Mouse (Mus musculus): ENCODE results near the gene Slc25a11.

The Slc25a11 gene

DNA sequence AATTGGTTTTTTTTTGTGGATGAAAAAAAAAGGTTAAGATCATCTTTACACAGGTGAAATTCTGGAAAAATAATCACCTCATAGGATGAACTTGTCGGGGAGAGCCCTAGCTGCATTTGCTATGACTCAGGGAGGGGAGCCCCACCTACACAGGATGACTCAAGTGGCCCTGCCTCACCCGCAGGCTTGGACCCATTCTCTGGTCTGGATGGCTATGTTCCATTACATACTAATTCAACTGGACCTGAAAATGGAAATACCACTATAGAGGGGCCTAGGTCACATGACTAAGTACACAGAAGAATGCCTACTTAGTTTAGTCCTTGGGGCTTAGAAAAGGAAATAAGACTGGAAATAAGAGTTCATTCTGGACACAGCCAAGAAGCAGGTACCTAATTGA, 4.1 kb upstream of the Slc25a11 start:
- DNase-seq (ENCODE audit: extremely low spot score, low spot score): no peak

DNA sequence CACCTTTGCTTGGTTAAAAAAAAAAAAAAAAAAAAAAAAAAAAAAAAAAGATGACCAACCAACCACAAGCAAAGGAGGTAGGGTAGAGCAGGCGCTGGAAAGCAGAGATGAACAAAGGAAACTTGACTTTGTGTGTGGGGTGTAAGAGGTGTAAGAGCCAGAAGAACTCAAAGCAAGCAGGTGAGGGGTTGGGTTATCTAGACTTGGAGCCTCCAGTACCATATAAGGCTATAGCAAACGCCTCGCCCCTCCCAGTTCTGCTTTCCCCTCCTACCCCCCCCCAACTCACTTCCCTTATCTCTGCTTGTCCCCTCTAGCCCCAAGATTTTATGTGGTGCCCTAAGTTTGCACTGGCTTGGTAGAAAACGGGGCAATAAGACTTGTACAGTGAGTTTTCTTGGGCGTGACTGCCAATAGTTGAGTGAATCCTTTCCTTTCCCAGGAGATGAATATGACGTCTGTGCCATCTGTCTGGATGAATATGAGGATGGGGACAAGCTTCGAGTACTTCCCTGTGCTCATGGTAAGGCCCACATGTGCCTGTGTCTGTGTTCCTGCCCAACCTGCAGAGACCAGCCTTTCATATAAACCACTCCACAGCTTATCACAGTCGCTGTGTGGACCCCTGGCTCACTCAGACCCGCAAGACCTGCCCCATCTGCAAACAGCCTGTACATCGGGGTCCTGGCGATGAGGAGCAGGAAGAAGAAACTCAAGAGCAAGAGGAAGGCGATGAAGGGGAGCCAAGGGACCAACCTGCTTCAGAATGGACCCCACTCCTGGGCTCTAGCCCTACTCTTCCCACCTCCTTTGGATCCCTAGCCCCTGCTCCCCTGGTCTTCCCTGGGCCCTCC, 3.3 kb upstream of the Slc25a11 start:
- DNase-seq (ENCODE audit: extremely low spot score, low spot score): no peak

DNA sequence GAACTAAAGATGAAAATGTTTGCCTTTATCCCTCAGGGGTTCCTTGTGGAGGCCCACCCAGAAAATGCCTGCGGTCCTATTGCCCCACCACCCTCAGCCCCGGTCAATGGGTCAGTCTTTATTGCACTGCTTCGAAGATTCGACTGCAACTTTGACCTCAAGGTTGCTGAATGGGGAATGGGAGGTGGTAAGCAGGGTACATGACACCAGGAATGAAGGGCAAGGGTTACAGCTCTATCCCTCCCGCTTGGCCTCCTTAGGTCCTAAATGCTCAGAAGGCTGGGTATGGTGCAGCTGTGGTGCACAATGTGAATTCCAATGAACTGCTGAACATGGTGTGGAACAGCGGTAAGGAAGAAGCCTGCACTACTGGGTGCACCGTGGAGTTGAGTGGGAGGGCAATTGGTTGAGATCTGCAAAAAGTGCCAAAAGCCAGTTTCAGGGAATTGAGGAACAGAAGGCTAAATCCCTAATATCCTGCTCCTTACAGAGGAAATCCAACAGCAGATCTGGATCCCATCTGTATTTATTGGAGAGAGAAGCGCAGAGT, 2.0 kb upstream of the Slc25a11 start:
- DNase-seq (ENCODE audit: extremely low spot score, low spot score): no peak

DNA sequence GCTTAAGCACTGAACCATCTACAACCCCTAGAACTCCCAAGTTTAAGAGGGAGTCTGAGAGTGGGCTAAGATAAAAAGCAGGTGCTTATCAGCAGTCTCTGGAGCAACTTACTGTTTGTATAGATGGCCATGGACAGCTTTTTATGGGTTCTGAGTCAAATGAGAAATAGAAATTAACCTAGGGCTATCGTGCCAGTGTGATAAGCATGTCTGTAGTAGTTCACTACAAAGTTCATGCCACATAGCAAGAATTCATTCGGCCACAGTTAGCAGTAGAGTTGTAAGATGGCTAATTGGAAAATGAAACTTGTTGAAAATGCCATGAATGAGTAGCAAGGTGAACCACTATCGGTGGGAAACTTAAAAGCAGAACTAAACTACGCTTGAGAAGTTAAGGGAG, 1.2 kb upstream of the Slc25a11 start:
- no peak for DNase-seq (ENCODE audit: extremely low spot score, low spot score)

DNA sequence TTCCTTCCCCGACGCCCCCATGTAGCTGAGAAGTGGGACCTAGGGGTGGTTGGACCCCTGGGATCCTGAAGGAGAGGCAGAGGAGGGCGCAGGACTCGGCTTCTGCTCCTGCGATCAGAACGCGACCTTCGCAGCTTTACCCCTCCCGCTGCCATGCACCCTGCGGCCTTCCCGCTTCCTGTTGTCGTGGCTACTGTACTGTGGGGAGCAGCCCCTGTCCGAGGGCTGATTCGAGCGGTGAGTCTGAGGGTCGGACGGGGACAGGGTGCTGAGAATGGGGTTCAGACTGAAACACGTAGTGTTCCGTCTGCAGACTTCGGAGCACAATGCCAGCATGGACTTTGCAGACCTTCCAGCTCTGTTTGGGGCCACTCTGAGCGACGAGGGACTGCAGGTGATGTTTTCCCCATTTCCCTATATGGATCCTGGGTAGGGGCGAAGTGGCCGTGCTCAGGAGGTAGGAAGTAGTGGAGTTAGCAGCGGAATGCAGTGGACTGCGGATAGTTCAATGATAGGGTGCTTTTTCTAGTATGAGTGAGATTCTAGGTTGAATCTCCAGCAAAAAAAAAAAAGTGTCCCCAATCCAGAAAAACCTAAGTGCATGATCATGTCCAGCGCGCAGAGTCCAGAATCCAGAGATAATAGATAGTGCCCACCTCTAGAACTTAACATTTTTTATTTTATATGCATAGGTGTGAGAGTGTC, 589 bp upstream of the Slc25a11 start:
- DNase-seq (ENCODE audit: extremely low spot score, low spot score): no peak

DNA sequence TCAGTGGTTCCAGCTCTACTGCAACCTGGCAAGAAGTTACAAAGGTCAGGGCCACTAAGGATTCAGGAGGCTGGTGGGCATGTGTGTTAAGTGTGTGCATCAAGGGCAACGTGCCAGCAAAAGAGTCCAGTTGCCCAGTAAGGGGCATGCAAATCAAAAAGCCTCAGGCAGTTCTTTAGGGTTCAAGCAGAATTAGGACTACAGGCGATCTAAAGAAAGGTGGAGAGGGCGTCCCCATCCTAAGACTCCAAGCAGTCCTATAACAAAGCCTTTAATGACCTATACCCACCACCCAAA, 1.1 kb downstream of the Slc25a11 start:
- no peak for DNase-seq (ENCODE audit: extremely low spot score, low spot score)

DNA sequence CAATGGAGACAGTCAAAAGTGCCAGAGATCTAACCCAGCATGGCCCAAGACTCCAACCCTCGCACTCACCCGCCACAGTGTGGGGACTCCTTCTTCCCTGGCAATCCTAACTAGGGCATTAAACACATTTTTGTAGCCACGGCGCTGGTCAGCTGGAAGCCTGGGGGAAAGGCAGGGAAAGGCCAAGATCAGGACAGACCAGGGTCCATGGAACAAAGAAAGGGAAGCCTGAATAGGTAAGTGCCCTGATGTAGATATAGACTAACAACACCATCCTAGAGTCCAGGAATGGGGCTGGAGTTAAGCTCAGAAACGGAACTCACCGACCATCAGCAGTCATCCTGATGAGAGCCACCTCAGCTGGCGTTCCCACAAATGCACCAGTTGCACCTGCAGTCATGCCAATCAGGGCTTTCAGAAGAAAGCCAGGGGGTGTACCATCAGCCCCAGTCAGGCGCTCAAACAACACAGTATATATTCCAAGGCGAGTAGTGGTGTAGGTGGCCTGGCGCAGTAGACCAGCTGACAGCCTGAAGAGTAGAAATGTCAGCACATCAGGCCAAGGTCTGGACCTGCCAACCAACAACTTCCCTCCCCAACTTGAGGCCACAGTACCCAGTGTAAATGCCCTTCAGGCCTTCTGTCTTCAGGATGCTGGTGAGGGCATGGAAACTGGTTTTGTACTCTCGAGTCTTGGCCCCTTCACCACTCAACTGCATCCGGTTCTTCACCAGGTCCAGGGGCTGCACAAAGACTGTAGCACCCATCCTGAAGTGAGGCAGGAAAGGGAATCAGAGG, 1.6 kb downstream of the Slc25a11 start:
- DNase-seq (ENCODE audit: extremely low spot score, low spot score): no peak

DNA sequence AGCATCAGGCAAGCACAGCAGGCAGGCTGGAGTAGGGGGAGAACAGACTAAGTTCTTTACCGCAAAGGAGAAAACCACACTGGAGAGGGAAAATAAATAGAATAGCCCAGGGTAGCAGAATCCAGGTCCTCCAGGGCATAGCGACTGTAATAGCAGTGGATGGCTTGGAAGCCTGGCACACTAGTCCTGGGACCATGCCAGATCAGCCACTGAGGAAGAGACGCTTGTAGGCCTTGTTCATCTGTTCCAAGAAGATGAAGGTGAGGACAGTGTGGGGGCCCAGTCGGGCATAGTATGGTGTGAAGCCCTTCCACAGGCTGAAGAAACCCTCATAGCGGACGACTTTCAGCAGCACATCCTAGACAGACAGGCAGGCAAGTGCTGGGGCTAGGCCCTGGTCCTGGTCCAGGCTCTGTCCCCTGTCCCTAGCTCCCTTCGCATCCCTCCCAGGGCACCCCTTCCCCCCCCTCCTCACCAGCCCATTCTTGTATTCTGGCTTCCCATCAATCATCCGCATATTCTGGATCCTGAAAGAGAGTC, 2.6 kb downstream of the Slc25a11 start:
- DNase-seq (ENCODE audit: extremely low spot score, low spot score): no peak

DNA sequence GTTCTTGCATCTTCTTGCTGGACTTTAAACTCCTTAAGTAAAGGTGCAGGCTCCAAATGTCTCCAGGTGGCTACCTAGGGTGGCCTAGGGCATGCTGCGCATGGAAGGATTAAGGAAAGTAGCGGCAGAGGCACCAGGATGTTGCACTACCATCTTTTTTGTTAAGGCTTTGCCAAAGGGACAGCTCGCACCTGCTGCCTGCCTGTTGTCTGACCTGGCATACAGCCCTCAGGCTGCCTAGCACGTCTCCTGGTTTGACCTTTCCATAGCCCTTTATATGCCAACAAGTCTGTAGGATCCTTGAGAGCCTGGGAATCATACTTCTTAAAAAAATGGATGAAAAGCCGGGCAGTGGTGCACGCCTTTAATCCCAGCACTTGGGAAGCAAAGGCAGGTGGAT, 4.2 kb downstream of the Slc25a11 start:
- DNase-seq (ENCODE audit: extremely low spot score, low spot score): no peak

DNA sequence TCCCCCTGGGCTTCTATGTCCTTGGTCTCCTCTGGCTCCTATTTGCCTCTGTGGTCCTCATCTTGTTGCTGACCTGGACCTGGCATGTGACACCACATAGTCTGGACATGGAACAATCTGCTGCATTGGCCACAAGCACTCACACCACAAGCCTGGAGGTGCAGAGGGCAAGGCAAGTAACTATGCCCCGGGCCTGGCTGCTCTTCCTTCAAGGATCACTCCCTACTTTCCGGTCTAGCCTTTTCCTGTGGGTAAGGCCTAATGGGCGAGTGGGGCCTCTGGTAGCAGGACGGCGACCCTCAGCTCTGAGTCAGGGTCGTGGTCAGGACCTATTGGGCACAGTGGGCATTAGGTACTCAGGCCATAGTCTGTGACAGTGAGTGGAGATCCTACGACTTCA, 6.0 kb downstream of the Slc25a11 start:
- DNase-seq (ENCODE audit: extremely low spot score, low spot score): no peak

DNA sequence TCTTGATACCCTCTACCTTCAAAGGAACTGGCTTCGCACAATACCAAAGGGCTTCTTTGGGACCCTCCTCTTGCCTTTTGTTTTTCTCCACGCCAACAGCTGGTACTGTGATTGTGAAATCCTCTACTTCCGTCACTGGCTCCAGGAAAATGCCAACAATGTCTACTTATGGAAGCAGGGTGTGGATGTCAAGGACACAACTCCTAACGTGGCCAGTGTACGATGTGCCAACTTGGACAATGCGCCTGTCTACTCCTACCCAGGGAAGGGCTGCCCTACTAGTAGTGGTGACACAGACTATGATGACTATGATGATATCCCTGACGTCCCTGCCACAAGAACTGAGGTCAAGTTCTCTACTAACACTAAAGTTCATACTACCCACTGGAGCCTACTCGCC, 7.3 kb downstream of the Slc25a11 start:
- no peak for DNase-seq (ENCODE audit: extremely low spot score, low spot score)

DNA sequence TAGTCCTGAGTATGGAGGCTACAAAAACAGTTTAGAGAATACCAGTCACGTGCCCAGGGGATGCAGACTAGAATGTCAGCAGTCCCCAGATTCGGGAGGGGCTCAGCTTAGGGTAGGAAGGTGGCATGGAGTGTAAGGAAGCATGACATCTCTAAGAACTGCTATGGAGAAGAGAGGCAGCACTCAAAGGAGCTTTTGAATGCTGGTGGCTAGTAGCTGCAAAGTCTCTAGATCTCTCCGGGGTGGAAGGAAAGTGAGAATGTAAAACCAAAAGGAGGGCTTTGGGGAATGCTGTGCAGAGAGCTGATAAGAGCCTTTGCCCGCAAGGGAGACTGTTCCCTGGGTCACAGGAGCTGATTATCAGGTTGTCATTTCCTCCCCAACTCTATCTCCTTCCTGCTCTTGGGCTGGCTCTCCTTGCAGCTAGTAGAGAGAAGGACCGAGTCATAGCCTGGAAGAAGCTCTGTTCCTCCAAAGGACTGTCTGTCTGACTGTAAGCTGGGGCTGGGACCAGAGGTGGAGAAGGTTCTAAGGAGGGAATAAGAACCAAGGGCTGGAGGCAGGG, 8.5 kb downstream of the Slc25a11 start, which contains the start of gene Gp1ba:
Gp1ba (plus strand) TSS at position 409 of the 565 bp plus-strand sequence.
- DNase-seq (ENCODE audit: extremely low spot score, low spot score): no peak

DNA sequence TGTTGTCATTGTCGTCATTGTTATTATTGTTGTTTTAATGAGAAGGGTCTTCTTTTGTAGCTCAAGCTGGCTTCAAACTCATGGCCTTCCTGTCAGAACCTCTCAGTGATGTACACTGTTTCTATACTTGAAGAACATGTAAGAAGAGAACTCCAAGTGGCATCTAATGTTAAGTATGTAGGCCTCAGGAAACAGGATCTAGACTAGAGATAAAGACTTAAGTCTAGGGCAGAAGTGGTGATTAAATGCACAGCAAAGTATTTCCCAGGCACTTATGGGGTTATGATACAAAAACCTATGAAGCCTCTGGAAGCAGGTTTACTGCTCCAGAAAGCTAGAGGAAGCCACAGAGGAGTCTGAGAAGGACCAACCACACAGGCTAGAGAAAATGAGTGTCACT, 9.0 kb downstream of the Slc25a11 start:
- DNase-seq (ENCODE audit: extremely low spot score, low spot score): no peak

DNA sequence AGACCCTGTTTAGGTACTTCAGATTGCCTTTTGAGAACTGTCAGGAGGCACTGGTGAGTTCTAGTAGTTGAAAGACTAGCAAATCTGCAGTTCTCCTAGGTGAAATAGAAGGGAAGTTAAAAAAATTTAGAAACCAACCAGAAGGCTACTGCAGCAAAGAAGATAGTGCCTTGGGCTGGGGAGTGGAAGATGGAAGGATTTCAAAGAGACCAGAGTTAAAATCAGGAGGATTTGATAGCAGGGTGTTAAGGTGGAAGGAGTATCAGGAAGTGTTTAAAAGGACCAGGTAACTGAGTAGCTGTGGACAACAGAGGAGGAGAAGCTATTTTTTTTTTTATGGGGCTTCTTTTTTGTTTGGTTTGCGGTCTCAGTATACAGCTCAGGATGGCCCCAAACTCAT, 9.5 kb downstream of the Slc25a11 start:
- no peak for DNase-seq (ENCODE audit: extremely low spot score, low spot score)

DNA sequence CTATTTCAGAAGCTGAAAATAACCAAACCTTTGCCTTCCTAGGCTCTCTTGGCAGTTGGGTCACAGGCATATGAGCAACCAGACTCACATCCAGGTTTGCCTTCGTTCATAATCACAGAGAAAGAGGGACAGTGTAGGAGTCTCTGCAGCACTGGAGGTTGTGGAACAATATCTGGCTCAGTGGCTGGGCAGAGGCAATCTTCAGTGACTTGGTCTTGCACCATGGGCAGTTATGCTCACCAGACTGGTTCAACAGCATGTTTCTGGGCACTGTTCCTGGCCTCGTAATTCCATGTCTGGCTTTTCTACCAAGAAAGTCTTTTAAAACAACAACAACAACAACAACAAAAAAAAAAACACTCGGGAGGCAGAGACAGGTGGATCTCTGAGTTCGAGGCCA, 11.7 kb downstream of the Slc25a11 start:
- no peak for DNase-seq (ENCODE audit: extremely low spot score, low spot score)

DNA sequence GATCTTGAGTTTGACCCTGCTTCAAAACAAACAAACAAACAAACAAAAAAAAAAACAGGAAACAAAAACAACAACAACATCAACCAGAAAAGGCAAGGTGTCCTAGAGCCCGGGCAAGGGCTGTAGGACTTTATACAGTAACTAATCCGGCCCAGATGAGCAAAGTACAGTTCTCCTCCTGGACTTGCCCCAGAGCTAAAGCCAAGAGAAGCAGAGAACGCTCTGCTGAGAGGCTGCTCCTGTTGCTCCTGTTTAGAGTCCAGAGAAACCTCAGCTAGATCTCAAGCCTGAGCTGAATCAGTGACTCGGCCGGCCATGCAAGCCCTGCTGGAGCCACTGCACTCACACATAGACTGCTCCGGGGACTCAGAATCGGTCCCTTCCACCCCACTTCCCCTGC, 17.1 kb downstream of the Slc25a11 start:
- DNase-seq (ENCODE audit: extremely low spot score, low spot score): no peak

DNA sequence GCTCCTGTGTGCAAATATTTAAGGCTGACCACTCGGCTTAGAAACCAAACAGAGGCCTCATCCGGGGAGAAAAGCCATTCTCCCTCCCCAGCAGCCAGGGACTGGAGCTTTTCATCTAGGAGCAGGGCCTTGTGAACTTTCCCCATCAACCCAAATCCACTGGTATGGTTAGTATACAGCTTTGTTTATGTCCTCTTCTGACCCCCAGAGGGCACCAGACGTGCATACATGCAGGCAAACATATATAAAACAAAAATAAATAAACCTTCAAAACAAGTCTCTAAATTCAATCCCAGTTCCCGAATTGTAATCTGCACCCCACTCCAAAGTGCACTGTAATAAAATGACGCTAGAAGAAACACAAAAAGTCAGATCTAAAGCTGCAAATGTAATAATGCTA, 17.7 kb downstream of the Slc25a11 start:
- no peak for DNase-seq (ENCODE audit: extremely low spot score, low spot score)

DNA sequence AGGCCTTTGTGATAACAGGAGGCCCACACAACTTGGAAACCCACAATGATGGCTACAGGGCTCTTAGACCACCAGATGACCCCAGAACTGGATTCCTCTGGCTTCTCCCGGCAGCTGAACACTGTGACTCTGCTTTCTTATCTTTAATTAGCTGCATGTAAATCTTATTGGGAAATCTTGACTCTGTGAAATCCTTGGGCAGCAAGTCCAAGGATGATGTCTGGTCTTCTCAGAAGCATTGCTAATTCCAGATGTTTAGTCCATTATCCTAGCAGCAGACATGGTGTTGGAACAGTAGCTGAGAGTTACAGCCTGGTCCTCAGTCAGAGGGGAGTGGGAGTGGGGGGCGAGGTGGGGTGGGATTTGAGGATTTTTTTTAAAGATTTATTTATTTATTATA, 18.8 kb downstream of the Slc25a11 start:
- DNase-seq (ENCODE audit: extremely low spot score, low spot score): no peak

DNA sequence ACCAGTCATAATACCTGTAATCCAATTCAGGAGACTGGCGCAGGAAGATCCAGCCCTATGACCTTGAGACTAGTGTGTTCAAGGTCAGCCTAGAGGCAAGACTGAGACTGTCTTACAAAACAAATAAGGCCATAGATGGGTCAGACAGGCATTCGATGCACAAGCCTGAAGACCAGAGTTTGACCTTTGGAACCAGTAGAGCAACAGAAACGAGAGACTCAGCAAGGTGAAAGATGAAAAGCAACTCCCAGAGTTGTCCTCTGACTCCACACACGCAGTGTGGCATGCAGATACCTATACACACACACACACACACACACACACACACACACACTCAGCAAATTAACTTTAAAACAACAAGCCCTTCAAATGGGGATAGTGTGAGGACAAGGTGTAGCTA, 20.4 kb downstream of the Slc25a11 start:
- no peak for DNase-seq (ENCODE audit: extremely low spot score, low spot score)

DNA sequence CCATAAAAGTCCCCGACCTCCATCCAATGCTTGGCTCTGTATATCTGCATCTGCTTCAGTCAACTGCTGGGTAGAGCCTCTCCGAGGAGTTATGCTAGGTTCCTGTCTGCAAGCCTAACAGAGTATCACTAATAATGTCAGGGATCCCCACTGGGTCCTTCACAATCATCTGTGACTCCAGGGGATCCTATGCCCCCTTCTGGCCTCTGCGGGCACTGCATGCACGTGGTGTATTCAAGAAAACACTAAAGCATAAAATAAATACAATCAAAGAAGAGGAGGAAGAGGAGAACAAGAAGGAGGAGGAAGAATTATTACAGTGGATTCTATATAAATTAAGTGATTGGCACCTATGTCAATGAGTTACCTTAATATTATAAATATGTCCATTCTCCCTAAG, 21.8 kb downstream of the Slc25a11 start:
- DNase-seq (ENCODE audit: extremely low spot score, low spot score): peak; percentile 65

DNA sequence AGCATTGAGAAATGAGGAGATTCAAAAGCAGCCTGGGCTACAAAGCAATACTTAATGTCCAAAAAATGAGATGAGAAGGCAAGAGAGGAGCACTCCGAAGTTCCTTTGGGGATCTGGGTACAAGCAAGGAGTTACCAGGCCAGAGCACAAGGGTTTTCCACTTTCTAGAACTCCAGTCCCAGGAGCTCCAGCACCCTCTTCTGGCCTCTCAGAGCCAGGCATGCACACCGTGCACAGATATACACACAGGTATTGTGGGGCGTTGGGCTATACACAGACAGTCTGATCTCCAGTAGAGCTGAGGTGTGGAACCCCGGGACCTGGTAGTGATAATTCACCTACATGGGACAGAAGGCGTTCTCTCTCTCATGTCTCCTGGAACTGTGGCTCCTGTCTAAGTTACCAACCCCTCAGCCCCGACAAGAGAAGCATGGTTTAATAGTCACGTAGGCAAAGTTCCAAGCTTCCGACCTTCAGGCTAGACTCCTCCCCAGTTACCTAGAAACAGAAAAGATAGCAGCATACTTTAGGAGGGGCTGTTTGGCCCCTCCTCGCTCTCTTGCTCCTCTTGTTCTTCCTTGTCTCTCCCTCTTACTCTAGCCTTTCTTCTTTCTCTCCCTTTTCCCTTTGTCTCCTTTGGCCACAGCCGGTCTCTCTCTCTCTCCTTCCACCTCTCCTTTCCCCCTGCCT, 24.1 kb downstream of the Slc25a11 start:
- DNase-seq (ENCODE audit: extremely low spot score, low spot score): no peak
